Comparison of ENCODE assay signal across 14 mouse cellular contexts in genomic region chr1:139000675-139001379, GRCm38 (mm10). TPM values are rescaled to one million over a fixed set of nuclear protein-coding genes. Genes with fewer than 3 reads are reported as not detected.
A peak's percentile ranks its signal among the peaks of the same experiment; 100 is the strongest.
DNase-seq lines count a peak whose midpoint lies in the region; ATAC-seq and TF ChIP-seq lines count a peak whose summit lies in the region.
"Had no signal": no experiment of that assay in that cellular context is flagged by ENCODE, and none has a peak within 500 bp of the region (broad histone marks: within the 10 kb centered on the region; RNA-seq: fewer than 3 reads in every experiment).

No protein-coding gene starts in this region.

- DNase-seq in left cerebral cortex, postnatal 4 days = peak; percentile 10
- no peak for DNase-seq in left cerebral cortex, adult 18-20 months (ENCODE audit: low spot score in 2 of 2)
- DNase-seq in midbrain, embryonic 11.5 days (ENCODE audit: low spot score, missing footprints) = peak; percentile 94
- DNase-seq in splenic B cell, adult 2 months (ENCODE audit: low read depth, low spot score) = peak; percentile 12
- DNase-seq in gastrocnemius, postnatal 36 days = no peak
- DNase-seq in T-cell, adult 2 months (ENCODE audit: low spot score) = no peak
- DNase-seq in thymus, adult 2 months = no peak
- DNase-seq: heart, adult 2 months; right cerebral cortex, postnatal 14 days had no signal

- H3K4me1 ChIP-seq in forebrain, embryonic 16.5 days (replicated peaks; ENCODE audit: control insufficient read depth, insufficient read depth, low read length) = peaks cover 9% of the 10 kb centered on the region
- peaks cover 18% of the 10 kb centered on the region for H3K4me1 ChIP-seq in midbrain, embryonic 11.5 days (ENCODE audit: control insufficient read depth, insufficient read depth, low read length)
- no peaks in the 10 kb centered on the region for H3K4me1 ChIP-seq in thymus, adult 2 months (replicated peaks; ENCODE audit: control insufficient read depth, insufficient read depth, low read length)

- intact Hi-C loops in left cerebral cortex, postnatal 4 days (cut with DNase I) = no loop called here
- intact Hi-C loops in gastrocnemius, postnatal 36 days (cut with DNase I) = no loop called here

- WGBS in forebrain, embryonic 16.5 days = 10% methylated on average over 9 of the region's 9 CpGs
- 8% methylated on average over 9 of the region's 9 CpGs for WGBS in midbrain, embryonic 11.5 days
- whole genome bisulfite sequencing in thymus, adult 2 months = 92% methylated on average over 9 of the region's 9 CpGs

- H3K27me3 ChIP-seq in forebrain, embryonic 16.5 days (replicated peaks; ENCODE audit: control insufficient read depth, insufficient read depth, low read length) = no peaks in the 10 kb centered on the region
- H3K27me3 ChIP-seq in midbrain, embryonic 11.5 days (ENCODE audit: control insufficient read depth, insufficient read depth, low read length) = peaks cover 18% of the 10 kb centered on the region; the same call in 1 of the 2 replicates
- H3K27me3 ChIP-seq in splenic B cell, adult 2 months (ENCODE audit: control insufficient read depth, insufficient read depth, low read length, poor library complexity, severe bottlenecking) = no peaks in the 10 kb centered on the region
- H3K27me3 ChIP-seq in thymus, adult 2 months (ENCODE audit: control insufficient read depth, insufficient read depth, low read length) = no peaks in the 10 kb centered on the region
- H3K27me3 ChIP-seq: megakaryocyte, embryonic 14.5 days had no signal

- no peaks in the 10 kb centered on the region for H3K9me3 ChIP-seq in forebrain, embryonic 16.5 days (ENCODE audit: control insufficient read depth, low read length)
- H3K9me3 ChIP-seq in midbrain, embryonic 11.5 days (ENCODE audit: control insufficient read depth, low read length) = no peaks in the 10 kb centered on the region
- H3K9me3 ChIP-seq: megakaryocyte, embryonic 14.5 days had no signal

- no peak for TF ChIP-seq CTCF in thymus, adult 2 months (IDR thresholded peaks at IDR 0.05; ENCODE audit: borderline replicate concordance, control insufficient read depth, extremely low read depth, insufficient read depth, low read length, poor library complexity)

- peak overlapping the region; percentile 69 for H3K27ac ChIP-seq in forebrain, embryonic 16.5 days (ENCODE audit: low read length)
- peak overlapping the region; percentile 70 for H3K27ac ChIP-seq in midbrain, embryonic 11.5 days (ENCODE audit: low read depth, low read length)
- H3K27ac ChIP-seq in thymus, adult 2 months (ENCODE audit: control insufficient read depth, insufficient read depth, low read length) = no peak overlapping the region
- H3K27ac ChIP-seq: heart, adult 2 months; liver, embryonic 14.5 days had no signal

- peak; percentile 80 for ATAC-seq in forebrain, embryonic 16.5 days
- peak; percentile 93 for ATAC-seq in midbrain, embryonic 11.5 days (ENCODE audit: low FRiP score)
- ATAC-seq: inflammation-experienced regulatory T-cells, adult 6 months had no signal

- no peak for TF ChIP-seq POLR2A in thymus, adult 2 months (IDR thresholded peaks at IDR 0.05; ENCODE audit: control insufficient read depth, extremely low read depth, insufficient read depth, low read length, poor library complexity)

- H3K4me3 ChIP-seq in forebrain, embryonic 16.5 days (replicated peaks; ENCODE audit: low read length) = 0 out of 2 replicates have a peak overlapping the region, but pooled peaks have one; percentile 6
- no peak overlapping the region for H3K4me3 ChIP-seq in midbrain, embryonic 11.5 days (ENCODE audit: low read depth, low read length)
- no peak overlapping the region for H3K4me3 ChIP-seq in thymus, adult 2 months (ENCODE audit: control insufficient read depth, insufficient read depth, low read length)
- H3K4me3 ChIP-seq: erythroblast, embryonic 14.5 days; heart, adult 2 months; megakaryocyte, embryonic 14.5 days had no signal

- peak overlapping the region; percentile 40 for H3K4me2 ChIP-seq in forebrain, embryonic 16.5 days (ENCODE audit: low read length)
- H3K4me2 ChIP-seq in midbrain, embryonic 11.5 days = peak overlapping the region; percentile 0; the same call in 1 of the 2 replicates

- peak overlapping the region; percentile 54 for H3K9ac ChIP-seq in forebrain, embryonic 16.5 days (replicated peaks; ENCODE audit: low read depth, low read length)
- H3K9ac ChIP-seq in midbrain, embryonic 11.5 days (ENCODE audit: low read length) = peak overlapping the region; percentile 10; the same call in 1 of the 2 replicates
- H3K9ac ChIP-seq: liver, embryonic 14.5 days had no signal

- H3K36me3 ChIP-seq in forebrain, embryonic 16.5 days (ENCODE audit: control insufficient read depth, insufficient read depth) = no peaks in the 10 kb centered on the region
- H3K36me3 ChIP-seq in midbrain, embryonic 11.5 days (ENCODE audit: control insufficient read depth, insufficient read depth, low read length) = no peaks in the 10 kb centered on the region
- H3K36me3 ChIP-seq in splenic B cell, adult 2 months (ENCODE audit: control insufficient read depth, insufficient read depth, low read length, poor library complexity, severe bottlenecking) = no peaks in the 10 kb centered on the region
- H3K36me3 ChIP-seq in thymus, adult 2 months (ENCODE audit: control insufficient read depth, insufficient read depth, low read length) = no peaks in the 10 kb centered on the region

RNA-seq across cellular contexts. Expression of gene Dennd1b, which starts 37.6 kb away (rescaled TPM):
- total RNA-seq in left cerebral cortex, postnatal 4 days (2021) = 10 to 100 TPM; 18.9 to 20.0 TPM
- 10 to 100 TPM; 52.9 to 53.9 TPM for total RNA-seq in left cerebral cortex, adult 18-20 months (2021)
- 7.5 and 9.3 TPM in 2 replicates for polyA plus RNA-seq in forebrain, embryonic 16.5 days (2015; fragmentation: Nextera tagmentation; extraction: Ambion mirVana)
- 12.2 and 13.3 TPM in 2 replicates for polyA plus RNA-seq in midbrain, embryonic 11.5 days (2014; fragmentation: Nextera tagmentation; extraction: Ambion mirVana)
- total RNA-seq in gastrocnemius, postnatal 36 days (2021) = 10 to 100 TPM; 18.5 to 20.1 TPM
- polyA plus RNA-seq in thymus, adult 2 months (2012; rRNA removed) = 20.2 and 20.7 TPM in 2 replicates
- polyA plus RNA-seq: erythroblast, embryonic 14.5 days had no signal

Comparison
In these comparisons a context has a peak if more than half of its experiments do, and no peak if none do; other contexts are left out.
1. DNase-seq: peak in left cerebral cortex, postnatal 4 days (single experiment), midbrain, embryonic 11.5 days (single experiment) and splenic B cell, adult 2 months (single experiment); none in left cerebral cortex, adult 18-20 months (0 of 2), gastrocnemius, postnatal 36 days (0 of 2), T-cell, adult 2 months (single experiment) and thymus, adult 2 months (single experiment).